Mouse (Mus musculus) brain, embryonic 14.5 days (tissue): Measurements from ENCODE around the gene Gm10717.
"Not testable (repeated sequence)": the region's sequence is repeated elsewhere in the genome, so short reads cannot be mapped to it uniquely, and the experiment has no call there.

Source experiments
- CTCF ChIP-seq: fragments of 200-500 bp; IDR thresholded peaks from 2 replicates; pipeline ENCODE4 v1.5.1; 2012; ENCODE audit warnings: inconsistent platforms, mild to moderate bottlenecking, moderate library complexity, borderline replicate concordance; ENCODE audit not compliant: insufficient read depth, insufficient read length; ENCODE audit errors: extremely low read depth
- POLR2A ChIP-seq: fragments of 200-500 bp; IDR thresholded peaks from 2 replicates; pipeline ENCODE4 v1.6.1; 2012; ENCODE audit warnings: mild to moderate bottlenecking, inconsistent platforms, borderline replicate concordance; ENCODE audit not compliant: poor library complexity, insufficient read depth, insufficient read length, severe bottlenecking; ENCODE audit errors: extremely low read depth

DNA sequence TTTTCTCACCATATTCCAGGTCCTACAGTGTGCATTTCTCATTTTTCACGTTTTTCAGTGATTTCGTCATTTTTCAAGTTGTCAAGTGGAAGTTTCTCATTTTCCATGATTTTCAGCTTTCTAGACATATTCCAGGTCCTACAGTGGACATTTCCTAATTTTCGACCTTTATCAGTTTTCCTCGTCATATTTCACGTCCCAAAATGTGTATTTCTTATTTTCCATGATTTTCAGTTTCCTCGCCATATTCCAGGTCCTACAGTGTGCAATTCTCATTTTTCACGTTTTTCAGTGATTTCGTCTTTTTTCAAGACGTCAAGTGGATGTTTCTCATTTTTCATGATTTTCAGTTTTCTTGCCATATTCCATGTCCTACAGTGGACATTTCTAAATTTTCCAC is 2.0 kb downstream of the Gm10717 start:
- TF ChIP-seq CTCF, POLR2A: not testable (repeated sequence)
